12 mouse cellular contexts compared by ENCODE assay signal in genomic region chr1:3900354-3900753, GRCm38 (mm10).
DNase-seq lines count a peak whose midpoint lies in the region; ATAC-seq lines count a peak whose summit lies in the region.
"Had no signal": no experiment of that assay in that cellular context is flagged by ENCODE, and none has a peak within 500 bp of the region (broad histone marks: within the 10 kb centered on the region; RNA-seq: fewer than 3 reads in every experiment).

No protein-coding gene starts in this region.

- intact Hi-C loops in left cerebral cortex, postnatal 4 days (cut with DNase I) = no loop called here

- ATAC-seq in activated CD4-positive, CD25-positive, alpha-beta regulatory T cell, adult 4 months = no peak
- ATAC-seq: intestine, postnatal 0 days had no signal

- DNase-seq in frontal cortex, postnatal 36 days (ENCODE audit: low spot score in 2 of 2) = peak; percentile 4 to 27
- no peak for DNase-seq in frontal cortex, postnatal 14 days (ENCODE audit: low spot score in 2 of 2)
- peak; percentile 12 for DNase-seq in left cerebral cortex, adult 11 months (ENCODE audit: low spot score)
- no peak for DNase-seq in left cerebral cortex, postnatal 4 days
- peak; percentile 72 for DNase-seq in Muller cell, postnatal 12 days (ENCODE audit: inconsistent ontology term)
- peak; percentile 58 for DNase-seq in brain, embryonic 18.5 days (ENCODE audit: low read depth, low spot score)
- DNase-seq in urinary bladder, postnatal 36 days (ENCODE audit: low spot score in 2 of 2) = no peak
- DNase-seq: cerebellum, postnatal 14 days; gastrocnemius, postnatal 36 days; thymus, adult 2 months had no signal

Comparison
In these comparisons a context has a peak if more than half of its experiments do, and no peak if none do; other contexts are left out.
1. DNase-seq: peak in frontal cortex, postnatal 36 days (2 of 2), left cerebral cortex, adult 11 months (single experiment), Muller cell, postnatal 12 days (single experiment) and brain, embryonic 18.5 days (single experiment); none in frontal cortex, postnatal 14 days (0 of 2), left cerebral cortex, postnatal 4 days (single experiment) and urinary bladder, postnatal 36 days (0 of 2).